ENCODE assay signal across 27 mouse cellular contexts in genomic region chr1:63200322-63200721, GRCm38 (mm10). TPM values are rescaled to one million over a fixed set of nuclear protein-coding genes. Genes with fewer than 3 reads are reported as not detected.
A peak's percentile ranks its signal among the peaks of the same experiment; 100 is the strongest.
DNase-seq lines count a peak whose midpoint lies in the region; ATAC-seq and TF ChIP-seq lines count a peak whose summit lies in the region.
"Had no signal": no experiment of that assay in that cellular context is flagged by ENCODE, and none has a peak within 500 bp of the region (broad histone marks: within the 10 kb centered on the region; RNA-seq: fewer than 3 reads in every experiment).

No protein-coding gene starts in this region.

- in situ Hi-C loops in ES-E14 (cut with MboI; ENCODE audit: low sequenced_read_pairs in 2 of 2, unreplicated experiment in 2 of 2), result no loop called here

- H3K27me3 ChIP-seq in testis, adult 2 months (ENCODE audit: control insufficient read depth, insufficient read depth, low read length), result no peaks in the 10 kb centered on the region
- H3K27me3 ChIP-seq: CH12.LX; forebrain, embryonic 13.5 days; hindbrain, embryonic 13.5 days; intestine, embryonic 15.5 days had no signal

- TF ChIP-seq POLR2A in testis, adult 2 months (IDR thresholded peaks at IDR 0.05; ENCODE audit: control insufficient read depth, low read depth, low read length), result no peak

- DNase-seq in testis, postnatal 10 days (ENCODE audit: low spot score), result no peak
- no peak for DNase-seq in ES-E14 (ENCODE audit: low read depth, low spot score)
- DNase-seq in ZHBTc4 (ENCODE audit: low read depth, low spot score), result peak; percentile 96
- no peak for DNase-seq in yolk sac, embryonic 10.5 days (ENCODE audit: low spot score)
- no peak for DNase-seq in thymus, postnatal 25 days
- DNase-seq: adrenal gland, adult 2 months; adrenal gland, postnatal 14 days; B cell, adult 2 months; cerebellum, adult 11 months; cerebellum, adult 2 months; cerebellum, postnatal 10 days; gastrocnemius, postnatal 10 days; gastrocnemius, postnatal 36 days; heart, postnatal 36 days had no signal

- H3K9me3 ChIP-seq in ES-E14 (ENCODE audit: control insufficient read depth, insufficient read depth, low read depth, low read length), result no peaks in the 10 kb centered on the region
- H3K9me3 ChIP-seq: intestine, embryonic 15.5 days had no signal

- H3K9ac ChIP-seq in ES-E14 (ENCODE audit: insufficient read depth, low read depth, low read length, poor library complexity, severe bottlenecking), result peak overlapping the region; percentile 73
- H3K9ac ChIP-seq: forebrain, embryonic 13.5 days; hindbrain, embryonic 13.5 days; intestine, embryonic 15.5 days had no signal

- no peak for ATAC-seq in megakaryocyte progenitor cell, adult 5-6 weeks (replicated peaks; ENCODE audit: poor library complexity)
- ATAC-seq: forebrain, embryonic 13.5 days; forebrain, embryonic 16.5 days; hindbrain, embryonic 16.5 days; intestine, embryonic 15.5 days had no signal

- TF ChIP-seq CTCF in testis, adult 2 months (IDR thresholded peaks at IDR 0.05; ENCODE audit: control insufficient read depth, insufficient read depth, insufficient replicate concordance, low read depth, low read length), result no peak

- no peak overlapping the region for H3K27ac ChIP-seq in testis, adult 2 months (ENCODE audit: control insufficient read depth, insufficient read depth, low read depth, low read length)
- H3K27ac ChIP-seq in ES-E14 (ENCODE audit: insufficient read depth, low read depth, low read length, poor library complexity, severe bottlenecking), result peak overlapping the region; percentile 91
- H3K27ac ChIP-seq: forebrain, embryonic 10.5 days; forebrain, embryonic 13.5 days; hindbrain, embryonic 10.5 days; hindbrain, embryonic 13.5 days; intestine, embryonic 15.5 days had no signal

- H3K4me3 ChIP-seq in testis, adult 2 months (ENCODE audit: control insufficient read depth, low read depth, low read length), result peak overlapping the region; percentile 82
- peak overlapping the region; percentile 75 to 85 for H3K4me3 ChIP-seq in ES-E14 (ENCODE audit: insufficient read depth in 1 of 2, low read depth in 1 of 2, low read length in 2 of 2, poor library complexity in 1 of 2, severe bottlenecking in 1 of 2)
- H3K4me3 ChIP-seq: forebrain, embryonic 10.5 days; forebrain, embryonic 13.5 days; hindbrain, embryonic 10.5 days; hindbrain, embryonic 13.5 days; intestine, embryonic 15.5 days had no signal

- no peaks in the 10 kb centered on the region for H3K36me3 ChIP-seq in testis, adult 2 months (ENCODE audit: control insufficient read depth, insufficient read depth, low read length)
- no peaks in the 10 kb centered on the region; the same call in 1 of the 2 replicates for H3K36me3 ChIP-seq in ES-E14 (ENCODE audit: control insufficient read depth, insufficient read depth, low read length, poor library complexity, severe bottlenecking)
- H3K36me3 ChIP-seq: hindbrain, embryonic 10.5 days; hindbrain, embryonic 13.5 days; intestine, embryonic 15.5 days had no signal

- H3K4me1 ChIP-seq in testis, adult 2 months (ENCODE audit: control insufficient read depth, insufficient read depth, low read length), result peaks cover 3% of the 10 kb centered on the region
- peaks cover 2 to 8% of the 10 kb centered on the region in 2 experiments; a peak in 3 of 4 replicates for H3K4me1 ChIP-seq in ES-E14 (ENCODE audit: control insufficient read depth in 2 of 2, insufficient read depth in 2 of 2, low read length in 2 of 2, poor library complexity in 1 of 2)

TF ChIP-seq in ES-E14, 5 proteins besides CTCF, POLR2A, EP300 and RAD21:
- peak; percentile 56; the same call in 1 of the 2 replicates for TF ChIP-seq CHD2 (IDR thresholded peaks at IDR 0.05; ENCODE audit: low read depth, low read length)
- TF ChIP-seq HCFC1 (IDR thresholded peaks at IDR 0.05; ENCODE audit: borderline replicate concordance, insufficient read depth, low read length), result no peak

RNA-seq across cellular contexts. Expression of gene Gpr1, which starts 14.0 kb away (rescaled TPM):
- polyA plus RNA-seq in testis, adult 2 months (2012; rRNA removed), result 0.14 and 0.15 TPM in 2 replicates
- total RNA-seq in ES-E14 (2012; rRNA removed), result 1.3 and 2.2 TPM in 2 replicates
- not detected in 2 replicates for total RNA-seq in megakaryocyte progenitor cell, adult 5-6 weeks (2015)
- not detected in 2 replicates for total RNA-seq in megakaryocyte progenitor cell, adult 5-6 weeks (2017)
- total RNA-seq: CH12.LX; granulocyte monocyte progenitor cell, adult 5-6 weeks; MEL had no signal
- polyA plus RNA-seq: heart, embryonic 11.5 days had no signal

RNA-seq across cellular contexts. Expression of gene Ndufs1, which starts 23.7 kb away (rescaled TPM):
- polyA plus RNA-seq in testis, adult 2 months (2012; rRNA removed), result 27.8 and 32.4 TPM in 2 replicates
- 84.2 and 101 TPM in 2 replicates for total RNA-seq in ES-E14 (2012; rRNA removed)
- 135 and 150 TPM in 2 replicates for total RNA-seq in megakaryocyte progenitor cell, adult 5-6 weeks (2015)
- 147 and 172 TPM in 2 replicates for total RNA-seq in megakaryocyte progenitor cell, adult 5-6 weeks (2017)

RNA-seq across cellular contexts. Expression of gene Eef1b2, which starts 23.7 kb away (rescaled TPM):
- polyA plus RNA-seq in testis, adult 2 months (2012; rRNA removed), result 51.0 and 59.0 TPM in 2 replicates
- total RNA-seq in ES-E14 (2012; rRNA removed), result 1,668 and 1,913 TPM in 2 replicates
- 1,640 and 1,755 TPM in 2 replicates for total RNA-seq in megakaryocyte progenitor cell, adult 5-6 weeks (2015)
- total RNA-seq in megakaryocyte progenitor cell, adult 5-6 weeks (2017), result 3,229 and 3,450 TPM in 2 replicates
